Mouse (Mus musculus) heart, adult 2 months (tissue): ENCODE measurements at regions not wholly inside any gene's neighbourhood (a gene's known extent, or its start where the extent isn't known, plus 50 kb on each side); places are given as distances from the start of the nearest gene placed in this dataset.

Experiments used
- CTCF ChIP-seq: fragments of 200-600 bp; IDR thresholded peaks from 2 replicates; pipeline ENCODE4 v1.8.1; 2022; ENCODE audit warnings: antibody characterized with exemption, mild to moderate bottlenecking, moderate library complexity
- EP300 ChIP-seq: fragments of 200-500 bp; IDR thresholded peaks from 2 replicates; pipeline ENCODE4 v1.6.1; 2011; ENCODE audit warnings: low read depth, low read length, control low read depth; ENCODE audit not compliant: insufficient read depth
- POLR2A ChIP-seq: fragments of 200-500 bp; IDR thresholded peaks from 2 replicates; pipeline ENCODE4 v1.6.1; 2011; ENCODE audit warnings: mild to moderate bottlenecking, low read depth, low read length, control low read depth; ENCODE audit not compliant: insufficient read depth

DNA sequence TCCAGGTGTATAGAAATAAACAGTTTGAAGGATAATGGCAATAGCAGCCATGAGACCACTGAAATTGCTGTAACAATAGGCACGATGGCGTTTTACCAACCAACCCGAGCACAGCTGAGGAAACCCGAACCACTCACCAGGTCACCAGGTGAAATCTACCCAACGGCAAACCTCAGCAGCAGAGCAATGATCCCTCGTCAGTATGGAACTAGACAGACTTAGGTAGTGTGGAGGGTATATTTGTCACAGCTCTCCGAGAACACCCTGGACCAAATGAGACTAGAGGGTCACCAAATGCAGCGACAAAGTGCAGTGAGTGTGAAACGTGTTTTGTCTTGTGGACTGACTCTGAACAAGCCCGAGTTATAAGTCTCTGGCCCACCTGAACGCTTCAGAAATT, 492.8 kb downstream of the Efnb2 start:
- no peak for TF ChIP-seq CTCF
- TF ChIP-seq POLR2A = no peak
- no peak for TF ChIP-seq EP300
